Mouse (Mus musculus): ENCODE measurements around the gene Htt. TPM values are rescaled to one million over a fixed set of nuclear protein-coding genes. Genes with fewer than 3 reads are reported as not detected.

The Htt gene
- polyA plus RNA-seq, 1 experiment from 2014 or later: 28.5 TPM

- Histone ChIP-seq H3K36me3 (ENCODE audit: control insufficient read depth, insufficient read depth, low read length) (no peaks in the 10 kb centered on the region), H3K9me3 (ENCODE audit: control insufficient read depth, low read length) (no peaks in the 10 kb centered on the region), H3K27ac (ENCODE audit: low read depth, low read length) (no peak overlapping the region), H3K9ac (replicated peaks; ENCODE audit: low read depth, low read length) (no peak overlapping the region), H3K27me3 (ENCODE audit: control insufficient read depth, insufficient read depth, low read length) (no peaks in the 10 kb centered on the region), H3K4me2 (ENCODE audit: low read depth, low read length) (no peak overlapping the region), H3K4me3 (ENCODE audit: low read depth, low read length) (no peak overlapping the region), H3K4me1 (ENCODE audit: control insufficient read depth, insufficient read depth, low read length) (no peaks in the 10 kb centered on the region)
- no peak for ATAC-seq (ENCODE audit: low read depth)
- 92% methylated on average over 3 of the region's 3 CpGs for WGBS
Measured at GRCm38 (mm10) chr5:34771818-34772217, 10.3 kb downstream of the Htt start.

GRCm38 (mm10) chr5:34772696-34773245 lies 11.2 kb downstream of the Htt start:
- ATAC-seq (ENCODE audit: low read depth): no peak
- 91% methylated on average over 4 of the region's 4 CpGs for WGBS
- H3K27ac ChIP-seq (ENCODE audit: low read depth, low read length): no peak overlapping the region
- no peaks in the 10 kb centered on the region for H3K36me3 ChIP-seq (ENCODE audit: control insufficient read depth, insufficient read depth, low read length)
- H3K27me3 ChIP-seq (ENCODE audit: control insufficient read depth, insufficient read depth, low read length): no peaks in the 10 kb centered on the region
- H3K4me1 ChIP-seq (ENCODE audit: control insufficient read depth, insufficient read depth, low read length): no peaks in the 10 kb centered on the region
- no peak overlapping the region for H3K4me3 ChIP-seq (ENCODE audit: low read depth, low read length)
- H3K4me2 ChIP-seq (ENCODE audit: low read depth, low read length): no peak overlapping the region
- no peaks in the 10 kb centered on the region for H3K9me3 ChIP-seq (ENCODE audit: control insufficient read depth, low read length)
- no peak overlapping the region for H3K9ac ChIP-seq (replicated peaks; ENCODE audit: low read depth, low read length)

GRCm38 (mm10) chr5:34773392-34773791 lies 11.9 kb downstream of the Htt start:
- no peaks in the 10 kb centered on the region for H3K9me3 ChIP-seq (ENCODE audit: control insufficient read depth, low read length)
- H3K4me1 ChIP-seq (ENCODE audit: control insufficient read depth, insufficient read depth, low read length): no peaks in the 10 kb centered on the region
- no peak overlapping the region for H3K9ac ChIP-seq (replicated peaks; ENCODE audit: low read depth, low read length)
- H3K27me3 ChIP-seq (ENCODE audit: control insufficient read depth, insufficient read depth, low read length): no peaks in the 10 kb centered on the region
- ATAC-seq (ENCODE audit: low read depth): no peak
- H3K4me3 ChIP-seq (ENCODE audit: low read depth, low read length): no peak overlapping the region
- no peaks in the 10 kb centered on the region for H3K36me3 ChIP-seq (ENCODE audit: control insufficient read depth, insufficient read depth, low read length)
- H3K4me2 ChIP-seq (ENCODE audit: low read depth, low read length): no peak overlapping the region
- no peak overlapping the region for H3K27ac ChIP-seq (ENCODE audit: low read depth, low read length)
- whole genome bisulfite sequencing: 92% methylated on average over 2 of the region's 2 CpGs

GRCm38 (mm10) chr5:34785027-34785426 lies 23.5 kb downstream of the Htt start:
- H3K4me3 ChIP-seq (ENCODE audit: low read depth, low read length): no peak overlapping the region
- no peak overlapping the region for H3K27ac ChIP-seq (ENCODE audit: low read depth, low read length)
- no peak overlapping the region for H3K4me2 ChIP-seq (ENCODE audit: low read depth, low read length)
- 0 out of 2 replicates have a peak, but pooled peaks cover 8% of the 10 kb centered on the region for H3K36me3 ChIP-seq (ENCODE audit: control insufficient read depth, insufficient read depth, low read length)
- H3K27me3 ChIP-seq (ENCODE audit: control insufficient read depth, insufficient read depth, low read length): no peaks in the 10 kb centered on the region
- H3K4me1 ChIP-seq (ENCODE audit: control insufficient read depth, insufficient read depth, low read length): no peaks in the 10 kb centered on the region
- ATAC-seq (ENCODE audit: low read depth): no peak
- H3K9me3 ChIP-seq (ENCODE audit: control insufficient read depth, low read length): no peaks in the 10 kb centered on the region
- H3K9ac ChIP-seq (replicated peaks; ENCODE audit: low read depth, low read length): no peak overlapping the region
- 95% methylated on average over 3 of the region's 3 CpGs for WGBS

GRCm38 (mm10) chr5:34791141-34791540 lies 29.6 kb downstream of the Htt start:
- Histone ChIP-seq H3K36me3 (ENCODE audit: control insufficient read depth, insufficient read depth, low read length) (peaks cover 5% of the 10 kb centered on the region; the same call in 1 of the 2 replicates), H3K4me3 (ENCODE audit: low read depth, low read length) (no peak overlapping the region), H3K27ac (ENCODE audit: low read depth, low read length) (no peak overlapping the region), H3K4me2 (ENCODE audit: low read depth, low read length) (no peak overlapping the region), H3K4me1 (ENCODE audit: control insufficient read depth, insufficient read depth, low read length) (no peaks in the 10 kb centered on the region), H3K9ac (replicated peaks; ENCODE audit: low read depth, low read length) (no peak overlapping the region), H3K9me3 (ENCODE audit: control insufficient read depth, low read length) (no peaks in the 10 kb centered on the region), H3K27me3 (ENCODE audit: control insufficient read depth, insufficient read depth, low read length) (no peaks in the 10 kb centered on the region)
- WGBS: 96% methylated on average over 2 of the region's 2 CpGs
- ATAC-seq (ENCODE audit: low read depth): no peak

GRCm38 (mm10) chr5:34800292-34800953 lies 38.9 kb downstream of the Htt start:
- no peak overlapping the region for H3K4me2 ChIP-seq (ENCODE audit: low read depth, low read length)
- H3K4me3 ChIP-seq (ENCODE audit: low read depth, low read length): no peak overlapping the region
- 96% methylated on average over 5 of the region's 5 CpGs for WGBS
- no peaks in the 10 kb centered on the region for H3K27me3 ChIP-seq (ENCODE audit: control insufficient read depth, insufficient read depth, low read length)
- H3K9ac ChIP-seq (replicated peaks; ENCODE audit: low read depth, low read length): no peak overlapping the region
- ATAC-seq (ENCODE audit: low read depth): no peak
- H3K36me3 ChIP-seq (ENCODE audit: control insufficient read depth, insufficient read depth, low read length): peaks cover 27% of the 10 kb centered on the region
- no peaks in the 10 kb centered on the region for H3K4me1 ChIP-seq (ENCODE audit: control insufficient read depth, insufficient read depth, low read length)
- no peaks in the 10 kb centered on the region for H3K9me3 ChIP-seq (ENCODE audit: control insufficient read depth, low read length)
- H3K27ac ChIP-seq (ENCODE audit: low read depth, low read length): no peak overlapping the region

GRCm38 (mm10) chr5:34806038-34806437 lies 44.5 kb downstream of the Htt start:
- H3K4me1 ChIP-seq (ENCODE audit: control insufficient read depth, insufficient read depth, low read length): no peaks in the 10 kb centered on the region
- H3K36me3 ChIP-seq (ENCODE audit: control insufficient read depth, insufficient read depth, low read length): peaks cover 24% of the 10 kb centered on the region
- no peaks in the 10 kb centered on the region for H3K9me3 ChIP-seq (ENCODE audit: control insufficient read depth, low read length)
- H3K27me3 ChIP-seq (ENCODE audit: control insufficient read depth, insufficient read depth, low read length): no peaks in the 10 kb centered on the region
- 100% methylated on average over 1 of the region's 1 CpGs for WGBS
- H3K27ac ChIP-seq (ENCODE audit: low read depth, low read length): no peak overlapping the region
- no peak for ATAC-seq (ENCODE audit: low read depth)
- H3K4me3 ChIP-seq (ENCODE audit: low read depth, low read length): no peak overlapping the region
- H3K9ac ChIP-seq (replicated peaks; ENCODE audit: low read depth, low read length): no peak overlapping the region
- H3K4me2 ChIP-seq (ENCODE audit: low read depth, low read length): no peak overlapping the region

GRCm38 (mm10) chr5:34822431-34823149 lies 61.0 kb downstream of the Htt start:
- no peak for ATAC-seq (ENCODE audit: low read depth)
- 93% methylated on average over 3 of the region's 3 CpGs for WGBS
- peaks cover 41% of the 10 kb centered on the region for H3K36me3 ChIP-seq (ENCODE audit: control insufficient read depth, insufficient read depth, low read length)

GRCm38 (mm10) chr5:34854079-34854478 lies 92.5 kb downstream of the Htt start:
- H3K36me3 ChIP-seq (ENCODE audit: control insufficient read depth, insufficient read depth, low read length): peaks cover 31% of the 10 kb centered on the region
- no peaks in the 10 kb centered on the region for H3K9me3 ChIP-seq (ENCODE audit: control insufficient read depth, low read length)
- no peaks in the 10 kb centered on the region for H3K4me1 ChIP-seq (ENCODE audit: control insufficient read depth, insufficient read depth, low read length)
- H3K27me3 ChIP-seq (ENCODE audit: control insufficient read depth, insufficient read depth, low read length): no peaks in the 10 kb centered on the region
- no peak overlapping the region for H3K9ac ChIP-seq (replicated peaks; ENCODE audit: low read depth, low read length)
- H3K4me2 ChIP-seq (ENCODE audit: low read depth, low read length): no peak overlapping the region
- H3K4me3 ChIP-seq (ENCODE audit: low read depth, low read length): no peak overlapping the region
- no peak overlapping the region for H3K27ac ChIP-seq (ENCODE audit: low read depth, low read length)
- 99% methylated on average over 3 of the region's 3 CpGs for WGBS
- no peak for ATAC-seq (ENCODE audit: low read depth)

More at GRCm38 (mm10) chr5:34822431-34823149, 61.0 kb downstream of the Htt start:
- no peak overlapping the region for H3K9ac ChIP-seq (replicated peaks; ENCODE audit: low read depth, low read length)
- no peaks in the 10 kb centered on the region for H3K9me3 ChIP-seq (ENCODE audit: control insufficient read depth, low read length)
- H3K27ac ChIP-seq (ENCODE audit: low read depth, low read length): no peak overlapping the region
- H3K4me2 ChIP-seq (ENCODE audit: low read depth, low read length): no peak overlapping the region
- no peaks in the 10 kb centered on the region for H3K4me1 ChIP-seq (ENCODE audit: control insufficient read depth, insufficient read depth, low read length)
- no peaks in the 10 kb centered on the region for H3K27me3 ChIP-seq (ENCODE audit: control insufficient read depth, insufficient read depth, low read length)
- no peak overlapping the region for H3K4me3 ChIP-seq (ENCODE audit: low read depth, low read length)
